Mouse (Mus musculus) limb, embryonic 11.5 days (tissue): ENCODE measurements around the gene Tctn3. TPM values are rescaled to one million over a fixed set of nuclear protein-coding genes. Genes with fewer than 3 reads are reported as not detected.

ENCODE experiments used
- ATAC-seq: fragments of 200-750 bp; cut with Nextera tagmentation; 2 replicates; pipeline ENCODE4 v1.8.0; 2017; ENCODE audit warnings: low read depth; ENCODE audit not compliant: insufficient number of reproducible peaks, low FRiP score, low TSS enrichment
- DNase-seq: peaks from one replicate; pipeline ENCODE4 v3.0.0-alpha.2; 2015; ENCODE audit warnings: low spot score
- H3K27ac ChIP-seq: fragments of 300-500 bp; sonication (generic); replicated peaks from 2 replicates; pipeline ENCODE4 v1.5.1; 2014; ENCODE audit warnings: low read depth, mild to moderate bottlenecking, low read length
- H3K27me3 ChIP-seq: fragments of 300-500 bp; sonication (generic); 2 replicates; pipeline ENCODE4 v1.6.1; 2014; ENCODE audit warnings: mild to moderate bottlenecking, low read length, mixed read lengths; ENCODE audit not compliant: control insufficient read depth, insufficient read depth
- H3K36me3 ChIP-seq: fragments of 300-500 bp; sonication (generic); 2 replicates; pipeline ENCODE4 v1.6.1; 2014; ENCODE audit warnings: mild to moderate bottlenecking, low read length, moderate library complexity, mixed read lengths; ENCODE audit not compliant: control insufficient read depth, insufficient read depth
- H3K4me1 ChIP-seq: fragments of 300-500 bp; sonication (generic); 2 replicates; pipeline ENCODE4 v1.6.1; 2014; ENCODE audit warnings: low read length, mixed read lengths; ENCODE audit not compliant: control insufficient read depth, insufficient read depth
- H3K4me2 ChIP-seq: fragments of 300-500 bp; sonication (generic); 2 replicates; pipeline ENCODE4 v1.6.1; 2014; ENCODE audit warnings: low read depth, mild to moderate bottlenecking, moderate library complexity; ENCODE audit not compliant: severe bottlenecking
- H3K4me3 ChIP-seq: fragments of 300-500 bp; sonication (generic); 2 replicates; pipeline ENCODE4 v1.5.1; 2014; ENCODE audit warnings: low read depth, low read length
- H3K9ac ChIP-seq: fragments of 300-500 bp; sonication (generic); 2 replicates; pipeline ENCODE4 v1.6.1; 2014; ENCODE audit warnings: mild to moderate bottlenecking, low read length
- H3K9me3 ChIP-seq: fragments of 300-500 bp; sonication (generic); 2 replicates; pipeline ENCODE4 v1.6.1; 2016; ENCODE audit warnings: low read length; ENCODE audit not compliant: control insufficient read depth
- WGBS: fragments of 180-500 bp; shearing (Covaris S2); extraction: QIAGEN DNeasy Blood & Tissue Kit; methylation state at CpG from one replicate; pipeline ENCODE4 v1.1.7; 2014; 5-methylcytosine and 5-hydroxymethylcytosine counted together
- polyA plus RNA-seq: library from polyadenylated mRNA; unstranded; fragments of >200 nt; fragmentation: Nextera tagmentation; extraction: Ambion mirVana; gene quantifications from 2 replicates; pipeline ENCODE4 v1.2.1, GENCODE M21; 2014

Tctn3 gene
- polyA plus RNA-seq: 10.6 and 11.0 TPM in 2 replicates

GRCm38 (mm10) chr19:40611830-40612506 lies at the start of gene Tctn3, which contains the start of gene Entpd1:
Gene Tctn3 (minus strand): TSS chr19:40612233.
Gene Entpd1 (plus strand): TSS chr19:40612366.
- ATAC-seq (peak; percentile 100), DNase-seq (peak; percentile 99)
- Histone ChIP-seq H3K36me3 (peaks cover 2% of the 10 kb centered on the region; the same call in 1 of the 2 replicates), H3K9me3 (no peaks in the 10 kb centered on the region), H3K9ac (peak within 1 kb of the TSS; percentile 49; the same call in 1 of the 2 replicates), H3K27me3 (no peaks in the 10 kb centered on the region), H3K4me1 (no peaks in the 10 kb centered on the region), H3K27ac (no peak within 1 kb of the TSS), H3K4me3 (peak within 1 kb of the TSS; percentile 72), H3K4me2 (peak within 1 kb of the TSS; percentile 71)
- under 1% methylated on average over 45 of the region's 45 CpGs for WGBS

- H3K27me3 ChIP-seq: no peaks in the 10 kb centered on the region
- H3K9ac ChIP-seq: no peak overlapping the region
- no peaks in the 10 kb centered on the region for H3K36me3 ChIP-seq
- H3K27ac ChIP-seq: no peak overlapping the region
- 0 out of 2 replicates have a peak, but pooled peaks cover 7% of the 10 kb centered on the region for H3K4me1 ChIP-seq
- ATAC-seq: no peak
- H3K4me2 ChIP-seq: no peak overlapping the region; the same call in 1 of the 2 replicates
- no peak for DNase-seq
- WGBS: 76% methylated on average over 2 of the region's 2 CpGs
- no peaks in the 10 kb centered on the region for H3K9me3 ChIP-seq
- H3K4me3 ChIP-seq: no peak overlapping the region
Measured at GRCm38 (mm10) chr19:40661108-40661507, 49.1 kb upstream of the Tctn3 start.

- Histone ChIP-seq H3K27ac (no peak overlapping the region), H3K4me2 (peak overlapping the region; percentile 65), H3K9ac (no peak overlapping the region; the same call in 1 of the 2 replicates), H3K27me3 (no peaks in the 10 kb centered on the region), H3K4me3 (peak overlapping the region; percentile 21), H3K36me3 (no peaks in the 10 kb centered on the region), H3K9me3 (no peaks in the 10 kb centered on the region), H3K4me1 (0 out of 2 replicates have a peak, but pooled peaks cover 7% of the 10 kb centered on the region)
- 10% methylated on average over 9 of the region's 9 CpGs for WGBS
- ATAC-seq (no peak), DNase-seq (no peak)
Measured at GRCm38 (mm10) chr19:40660510-40660909, 48.5 kb upstream of the Tctn3 start.

GRCm38 (mm10) chr19:40659651-40660478 lies 47.8 kb upstream of the Tctn3 start:
- peak; percentile 55 for DNase-seq
- Histone ChIP-seq H3K36me3 (no peaks in the 10 kb centered on the region), H3K27me3 (no peaks in the 10 kb centered on the region), H3K4me1 (0 out of 2 replicates have a peak, but pooled peaks cover 7% of the 10 kb centered on the region), H3K9ac (peak overlapping the region; percentile 13), H3K4me3 (peak overlapping the region; percentile 21), H3K27ac (no peak overlapping the region), H3K4me2 (peak overlapping the region; percentile 65), H3K9me3 (no peaks in the 10 kb centered on the region)
- no peak for ATAC-seq
- 2% methylated on average over 16 of the region's 16 CpGs for WGBS

GRCm38 (mm10) chr19:40658935-40659334 lies 46.9 kb upstream of the Tctn3 start:
- H3K36me3 ChIP-seq: no peaks in the 10 kb centered on the region

GRCm38 (mm10) chr19:40658281-40658680 lies 46.2 kb upstream of the Tctn3 start:
- H3K4me1 ChIP-seq: 0 out of 2 replicates have a peak, but pooled peaks cover 2% of the 10 kb centered on the region
- H3K36me3 ChIP-seq: no peaks in the 10 kb centered on the region
- H3K9ac ChIP-seq: no peak overlapping the region
- H3K27ac ChIP-seq: no peak overlapping the region
- no peak overlapping the region for H3K4me3 ChIP-seq
- 74% methylated on average over 6 of the region's 6 CpGs for WGBS
- DNase-seq (no peak), ATAC-seq (no peak)
- no peak overlapping the region for H3K4me2 ChIP-seq
- no peaks in the 10 kb centered on the region for H3K27me3 ChIP-seq
- H3K9me3 ChIP-seq: no peaks in the 10 kb centered on the region

More at GRCm38 (mm10) chr19:40658935-40659334, 46.9 kb upstream of the Tctn3 start:
- ATAC-seq: no peak
- H3K9ac ChIP-seq: no peak overlapping the region
- H3K4me3 ChIP-seq: no peak overlapping the region
- H3K4me2 ChIP-seq: no peak overlapping the region
- no peak overlapping the region for H3K27ac ChIP-seq
- H3K9me3 ChIP-seq: no peaks in the 10 kb centered on the region
- 0 out of 2 replicates have a peak, but pooled peaks cover 7% of the 10 kb centered on the region for H3K4me1 ChIP-seq
- DNase-seq: peak; percentile 23
- H3K27me3 ChIP-seq: no peaks in the 10 kb centered on the region
- 40% methylated on average over 5 of the region's 5 CpGs for WGBS

GRCm38 (mm10) chr19:40656207-40656606 lies 44.2 kb upstream of the Tctn3 start:
- no peak for DNase-seq

GRCm38 (mm10) chr19:40650090-40650489 lies 38.1 kb upstream of the Tctn3 start:
- no peaks in the 10 kb centered on the region for H3K9me3 ChIP-seq
- WGBS: 69% methylated on average over 5 of the region's 5 CpGs
- DNase-seq (no peak), ATAC-seq (no peak)
- no peaks in the 10 kb centered on the region for H3K4me1 ChIP-seq
- H3K4me3 ChIP-seq: no peak overlapping the region
- no peak overlapping the region for H3K27ac ChIP-seq
- no peak overlapping the region for H3K9ac ChIP-seq
- no peaks in the 10 kb centered on the region for H3K36me3 ChIP-seq
- H3K27me3 ChIP-seq: no peaks in the 10 kb centered on the region
- no peak overlapping the region for H3K4me2 ChIP-seq

More at GRCm38 (mm10) chr19:40656207-40656606, 44.2 kb upstream of the Tctn3 start:
- H3K4me1 ChIP-seq: no peaks in the 10 kb centered on the region
- no peaks in the 10 kb centered on the region for H3K9me3 ChIP-seq
- H3K9ac ChIP-seq: no peak overlapping the region
- no peaks in the 10 kb centered on the region for H3K36me3 ChIP-seq
- no peaks in the 10 kb centered on the region for H3K27me3 ChIP-seq
- no peak for ATAC-seq
- WGBS: 84% methylated on average over 5 of the region's 5 CpGs
- H3K4me3 ChIP-seq: no peak overlapping the region
- no peak overlapping the region for H3K4me2 ChIP-seq
- no peak overlapping the region for H3K27ac ChIP-seq
